Mouse (Mus musculus): Measurements from ENCODE around the gene Upf3b.
"Not testable (repeated sequence)": the region's sequence is repeated elsewhere in the genome, so short reads cannot be mapped to it uniquely, and the experiment has no call there.

- not testable (repeated sequence) for TF ChIP-seq CTCF (IDR thresholded peaks at IDR 0.05 in 2 of 3, conservative IDR thresholded peaks at IDR 0.05 in 1 of 3; ENCODE audit: control insufficient read depth in 1 of 3, insufficient read depth in 1 of 3, low read depth in 2 of 3, low read length in 3 of 3, poor library complexity in 1 of 3, severe bottlenecking in 1 of 3); MAX (IDR thresholded peaks at IDR 0.05; ENCODE audit: low read length); ETS1 (IDR thresholded peaks at IDR 0.05; ENCODE audit: low read depth, low read length)
Observed at GRCm38 (mm10) chrX:37080345-37080744, 29.8 kb downstream of the Upf3b start.
